In genomic region chr1:92057068-92057467, GRCm38 (mm10) we compare ENCODE assay signal across 16 mouse cellular contexts.
"Had no signal": no experiment of that assay in that cellular context is flagged by ENCODE, and none has a peak within 500 bp of the region (broad histone marks: within the 10 kb centered on the region; RNA-seq: fewer than 3 reads in every experiment).

No protein-coding gene starts in this region.

- DNase-seq: kidney, adult 18-20 months; kidney, postnatal 25 days; liver; liver, embryonic 13.5 days; liver, postnatal 0 days; lung, postnatal 14 days; right cerebral cortex, postnatal 4 days; thymus, postnatal 36 days had no signal

- H3K4me3 ChIP-seq: kidney, embryonic 15.5 days; limb, embryonic 12.5 days; liver, embryonic 13.5 days; lung, embryonic 15.5 days; megakaryocyte, embryonic 14.5 days; midbrain, embryonic 12.5 days; neural tube, embryonic 15.5 days; stomach, embryonic 15.5 days had no signal

- H3K27ac ChIP-seq: kidney, embryonic 15.5 days; limb, embryonic 12.5 days; liver, embryonic 13.5 days; lung, embryonic 15.5 days; macrophage; midbrain, embryonic 12.5 days; neural tube, embryonic 15.5 days; stomach, embryonic 15.5 days had no signal
